Mouse (Mus musculus) neural tube, embryonic 10.5 days (tissue): ENCODE results near the gene Zmynd8.
"Not testable (repeated sequence)": the region's sequence is repeated elsewhere in the genome, so short reads cannot be mapped to it uniquely, and the experiment has no call there.

Source experiments
- DNase-seq: peaks from one replicate; pipeline ENCODE4 v3.0.0-alpha.2; 2017; ENCODE audit warnings: low spot score; ENCODE audit errors: extremely low spot score

Gene Zmynd8

GRCm38 (mm10) chr2:165809901-165810477 lies 88.8 kb downstream of the Zmynd8 start:
- DNase-seq: no peak

DNA sequence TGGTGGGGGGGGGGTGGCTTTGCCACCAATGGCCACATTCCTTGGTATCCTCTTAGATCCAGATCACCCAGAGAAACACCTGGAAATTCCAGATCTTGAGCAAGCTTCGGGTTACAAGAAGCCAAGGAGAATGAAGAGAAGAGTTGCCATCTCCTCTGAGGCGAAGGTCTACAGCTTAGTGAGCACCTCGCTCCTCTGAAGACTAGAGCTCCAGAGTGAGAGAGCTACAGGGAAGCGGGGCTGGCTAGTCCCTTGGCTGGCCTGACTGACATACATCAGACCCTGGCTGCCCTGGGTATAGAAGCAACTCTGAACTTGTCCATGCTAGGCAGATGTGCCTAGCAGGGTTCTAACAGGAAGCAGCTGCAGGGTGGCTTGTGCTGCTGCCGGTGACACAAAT lies 89.7 kb downstream of the Zmynd8 start:
- DNase-seq: no peak

DNA sequence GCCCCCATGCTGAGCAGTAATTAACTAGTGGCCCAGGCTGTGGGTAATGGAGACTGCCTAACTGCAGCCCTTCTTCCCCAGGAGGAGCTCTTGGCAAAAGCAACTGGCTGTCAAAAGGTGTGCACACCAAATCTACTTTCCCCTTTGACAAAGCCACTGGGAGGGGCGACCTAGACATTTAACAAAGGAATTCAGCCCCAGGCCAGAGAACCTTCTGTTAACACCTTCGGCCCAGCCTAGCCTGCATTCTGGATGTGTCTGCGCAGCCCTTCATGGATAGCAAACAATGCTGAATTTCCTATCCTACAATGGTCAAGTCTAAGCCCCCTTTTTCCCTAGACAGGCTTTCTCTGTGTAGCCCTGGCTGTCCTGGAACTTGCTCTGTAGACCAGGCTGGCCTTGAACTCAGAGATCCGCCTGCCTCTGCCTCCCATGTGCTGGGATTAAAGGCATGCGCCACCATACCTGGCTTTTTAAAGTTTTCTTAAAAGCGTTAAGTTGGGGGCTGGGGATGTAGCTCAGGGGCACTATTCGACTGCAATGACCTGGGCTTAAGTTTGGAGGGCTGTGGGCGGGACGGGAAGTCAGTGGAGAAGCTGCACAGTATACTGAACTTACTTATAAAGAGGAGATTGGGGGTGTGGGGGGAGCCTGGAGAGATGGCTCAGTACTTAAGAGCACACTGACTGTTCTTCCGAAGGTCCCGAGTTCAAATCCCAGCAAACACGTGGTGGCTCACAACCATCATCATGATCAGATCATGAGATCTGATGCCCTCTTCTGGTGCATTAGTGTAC lies 90.4 kb downstream of the Zmynd8 start:
- DNase-seq: no peak

DNA sequence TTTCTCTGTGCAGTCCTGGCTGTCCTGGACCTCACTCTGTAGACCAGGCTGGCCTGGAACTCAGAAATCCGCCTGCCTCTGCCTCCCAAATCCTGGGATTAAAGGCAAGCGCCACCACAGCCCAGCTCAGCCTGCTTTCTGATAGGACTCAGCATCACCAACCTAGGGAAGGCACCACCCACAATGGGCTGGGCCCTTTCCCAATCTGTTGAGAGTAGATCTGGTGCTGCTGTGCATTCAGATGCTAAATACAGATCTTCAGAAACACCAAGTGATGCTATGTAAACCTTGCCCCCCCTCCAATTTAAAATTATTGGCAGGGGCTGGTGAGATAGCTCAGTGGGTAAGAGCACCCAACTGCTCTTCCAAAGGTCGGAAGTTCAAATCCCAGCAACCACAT lies 98.6 kb downstream of the Zmynd8 start:
- DNase-seq: not testable (repeated sequence)

GRCm38 (mm10) chr2:165797876-165798275 lies 100.9 kb downstream of the Zmynd8 start:
- DNase-seq: no peak

DNA sequence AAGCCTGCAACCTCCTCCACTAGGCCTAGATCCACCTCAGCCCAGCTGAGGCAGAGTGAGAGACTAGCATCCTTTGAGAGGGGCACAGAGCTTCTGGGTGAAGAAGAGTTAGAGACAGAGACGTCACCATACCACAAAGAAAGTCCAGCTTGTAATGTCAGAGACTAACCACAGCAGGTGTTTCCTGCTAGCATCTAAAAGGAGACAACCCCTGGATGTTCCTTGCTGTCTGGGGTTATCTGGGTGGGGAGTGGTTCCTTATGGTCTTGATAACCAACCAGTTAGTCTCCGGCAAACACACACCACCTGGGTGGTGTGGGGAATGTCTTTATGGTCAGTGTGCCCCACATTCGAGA lies 105.6 kb downstream of the Zmynd8 start:
- DNase-seq: no peak

- DNase-seq: no peak
Observed at GRCm38 (mm10) chr2:165792431-165793282, 106.2 kb downstream of the Zmynd8 start.

GRCm38 (mm10) chr2:165791657-165792056 lies 107.2 kb downstream of the Zmynd8 start:
- DNase-seq: peak; percentile 74

- no peak for DNase-seq
Observed at GRCm38 (mm10) chr2:165791026-165791425, 107.8 kb downstream of the Zmynd8 start.

DNA sequence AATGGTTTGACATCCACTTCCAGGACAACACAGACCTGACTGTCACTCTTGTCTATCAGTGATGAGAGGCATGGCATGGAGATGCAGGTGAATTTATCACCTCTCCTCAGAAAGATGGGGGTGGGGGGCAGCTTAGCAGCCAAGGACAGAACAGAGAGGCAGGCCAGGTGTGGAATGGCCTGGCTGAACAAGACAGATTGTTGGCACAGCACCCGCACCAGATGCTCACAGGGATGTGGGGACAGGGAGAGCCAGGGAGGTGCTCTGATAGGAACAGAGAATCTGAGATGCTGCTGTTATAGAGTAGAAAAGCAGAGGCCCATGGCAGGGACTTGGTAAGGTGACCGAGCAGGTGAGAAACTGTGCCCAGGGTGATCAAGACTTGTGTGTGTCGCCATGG lies 109.1 kb downstream of the Zmynd8 start:
- no peak for DNase-seq

DNA sequence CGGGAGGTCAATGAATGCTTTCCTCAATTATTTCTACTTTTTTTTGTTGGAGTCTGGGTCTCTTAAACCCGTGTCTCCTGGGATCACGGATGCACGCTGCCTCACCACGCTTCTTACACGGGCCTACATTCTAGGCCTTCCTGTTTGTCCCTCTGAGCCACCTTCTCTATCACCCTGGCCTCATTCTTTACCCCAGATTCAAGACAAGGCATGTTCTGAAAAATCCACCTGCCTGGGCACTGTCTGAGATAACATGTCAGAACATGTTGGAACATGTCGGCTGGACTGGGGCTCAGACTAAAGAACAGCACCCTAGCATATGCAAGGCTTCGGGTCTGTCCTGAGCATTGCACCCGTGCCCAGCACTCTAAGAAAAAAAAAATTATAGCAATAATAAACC lies 110.0 kb downstream of the Zmynd8 start:
- no peak for DNase-seq

- DNase-seq: no peak
Observed at GRCm38 (mm10) chr2:165788005-165788404, 110.8 kb downstream of the Zmynd8 start.

- no peak for DNase-seq
Observed at GRCm38 (mm10) chr2:165786467-165786866, 112.3 kb downstream of the Zmynd8 start.

DNA sequence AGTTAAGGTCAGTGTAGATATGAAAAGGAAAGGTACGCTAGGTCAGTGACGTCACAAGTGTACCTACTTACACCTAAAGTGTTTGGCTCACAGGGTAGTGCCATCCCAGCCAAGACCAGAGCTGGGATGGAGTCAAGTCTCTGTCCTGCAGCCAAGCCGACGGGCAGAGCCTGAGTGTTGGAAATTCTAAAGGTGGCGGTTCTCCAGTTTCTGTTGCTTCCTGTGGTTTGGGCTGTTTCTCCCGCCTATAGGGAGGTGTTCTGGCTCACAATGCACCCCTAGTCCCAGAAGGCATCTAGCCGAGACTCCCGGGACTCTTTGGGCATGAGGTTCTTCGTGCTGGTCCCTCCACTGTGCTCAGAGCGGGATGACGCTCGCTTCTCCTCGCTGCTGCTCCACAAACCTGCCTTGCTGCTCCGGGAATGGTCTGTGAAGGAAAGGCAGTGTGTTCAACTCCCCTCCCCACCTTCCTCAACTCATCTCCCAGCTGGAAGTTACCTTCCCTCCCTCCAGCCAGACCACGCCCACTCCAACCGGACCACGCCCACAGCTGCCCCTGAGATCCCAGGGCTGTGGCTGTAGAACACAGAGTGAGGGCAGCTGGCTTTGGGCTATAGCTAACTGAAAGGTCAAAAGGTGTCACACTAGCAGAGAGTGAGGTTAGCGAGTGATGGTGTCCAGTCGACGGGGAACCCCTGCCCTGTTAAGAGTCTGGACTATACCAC lies 113.3 kb downstream of the Zmynd8 start:
- DNase-seq: no peak

- peak; percentile 88 for DNase-seq
Observed at GRCm38 (mm10) chr2:165782324-165782723, 116.5 kb downstream of the Zmynd8 start.

GRCm38 (mm10) chr2:165778927-165779326 lies 119.9 kb downstream of the Zmynd8 start:
- DNase-seq: peak; percentile 79

- no peak for DNase-seq
Observed at GRCm38 (mm10) chr2:165769375-165769948, 129.4 kb downstream of the Zmynd8 start.

- DNase-seq: no peak
Observed at GRCm38 (mm10) chr2:165768805-165769358, 129.9 kb downstream of the Zmynd8 start.

- DNase-seq: peak; percentile 31
Observed at GRCm38 (mm10) chr2:165759421-165759985, 139.3 kb downstream of the Zmynd8 start.

DNA sequence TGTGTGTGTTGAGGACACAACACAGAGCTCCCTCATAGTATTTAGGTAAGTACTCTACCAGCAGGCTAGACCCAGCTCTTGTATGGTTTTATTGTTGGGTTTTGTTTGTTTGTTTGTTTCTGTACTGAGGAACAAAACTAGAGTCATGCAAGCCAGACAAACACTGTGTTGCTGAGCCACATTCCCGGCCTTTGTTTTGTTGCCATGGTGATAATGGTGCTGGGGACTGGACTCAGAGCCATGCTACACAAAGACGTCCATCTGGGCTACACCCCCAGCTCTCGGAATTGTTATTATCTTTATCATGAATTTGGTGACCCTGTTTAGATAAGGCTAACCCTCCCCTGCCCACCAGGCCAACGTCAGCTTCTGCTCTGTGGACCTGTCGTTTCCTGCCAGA lies 140.3 kb downstream of the Zmynd8 start:
- DNase-seq: peak; percentile 45
